Mouse (Mus musculus) embryonic facial prominence, embryonic 10.5 days (tissue): ENCODE measurements around the gene Tpm3. TPM values are rescaled to one million over a fixed set of nuclear protein-coding genes. Genes with fewer than 3 reads are reported as not detected.
A peak's percentile ranks its signal among the peaks of the same experiment; 100 is the strongest.

Experiments used
- microRNA counts: library from miRNA; unstranded; fragments of <30 nt; microRNA quantifications from one replicate; lab custom pipeline; 2017
- microRNA-seq: library from miRNA; unstranded; fragments of <30 nt; microRNA quantifications from one replicate; pipeline ENCODE4, GENCODE M21; 2017
- polyA plus RNA-seq: library from polyadenylated mRNA; unstranded; fragments of >200 nt; fragmentation: Nextera tagmentation; extraction: Ambion mirVana; gene quantifications from 2 replicates; pipeline ENCODE4 v1.2.1, GENCODE M21; 2016

The Tpm3 gene
- polyA plus RNA-seq, 1 experiment from 2014 or later, result 597 TPM

MicroRNAs encoded within 50 kb of the gene (microRNA counts, 519-probe panel; counts per million panel counts)
- microRNA mmu-miR-190b (lab: Ali Mortazavi, UCI), result 188 counts per million, percentile 57 among the panel's probes with 10 or more counts

Small RNAs within 50 kb of the gene (microRNA-seq; reads per million reads assigned to microRNA genes)
- gene Mir190b, result 29.9 reads per million, percentile 34 among the genes with 10 or more reads in this experiment

Other genes with a start within 250 kb of the Tpm3 start
- 2.5 and 2.7 TPM in 2 replicates for gene She, start 241.3 kb upstream of the Tpm3 start, polyA plus RNA-seq
- 0.41 and 0.61 TPM in 2 replicates for gene Il6ra, start 159.5 kb upstream of the Tpm3 start, polyA plus RNA-seq
- 12.6 and 13.3 TPM in 2 replicates for gene Atp8b2, start 109.1 kb upstream of the Tpm3 start, polyA plus RNA-seq
- 200 and 206 TPM in 2 replicates for gene Hax1, start 73.9 kb upstream of the Tpm3 start, polyA plus RNA-seq
- gene 4933434E20Rik, start 21.0 kb upstream of the Tpm3 start, polyA plus RNA-seq, result 181 and 195 TPM in 2 replicates
- gene Ubap2l, start 20.0 kb upstream of the Tpm3 start, polyA plus RNA-seq, result 240 and 243 TPM in 2 replicates
- 0.55 and 0.59 TPM in 2 replicates for gene Nup210l, start 31.5 kb downstream of the Tpm3 start, polyA plus RNA-seq
- gene Rps27, start 141.0 kb downstream of the Tpm3 start, polyA plus RNA-seq, result 1,048 and 1,124 TPM in 2 replicates
- gene Rab13, start 141.0 kb downstream of the Tpm3 start, polyA plus RNA-seq, result 25.4 and 25.5 TPM in 2 replicates
- gene Jtb, start 158.9 kb downstream of the Tpm3 start, polyA plus RNA-seq, result 79.3 and 81.4 TPM in 2 replicates
- 4.2 and 6.1 TPM in 2 replicates for gene Creb3l4, start 170.9 kb downstream of the Tpm3 start, polyA plus RNA-seq
- 60.9 and 64.2 TPM in 2 replicates for gene Slc39a1, start 175.5 kb downstream of the Tpm3 start, polyA plus RNA-seq
- gene Crtc2, start 181.5 kb downstream of the Tpm3 start, polyA plus RNA-seq, result 26.1 and 26.8 TPM in 2 replicates
- gene Dennd4b, start 192.5 kb downstream of the Tpm3 start, polyA plus RNA-seq, result 4.3 and 5.3 TPM in 2 replicates
- 13.6 and 15.7 TPM in 2 replicates for gene Gatad2b, start 220.5 kb downstream of the Tpm3 start, polyA plus RNA-seq